Mouse (Mus musculus): ENCODE data around the gene Patz1. TPM values are rescaled to one million over a fixed set of nuclear protein-coding genes. Genes with fewer than 3 reads are reported as not detected.

Patz1 gene
- polyA plus RNA-seq, 1 experiment from 2014 or later: 49.1 TPM

- no peak overlapping the region for H3K4me3 ChIP-seq
- peaks cover 87% of the 10 kb centered on the region for H3K36me3 ChIP-seq
Observed at GRCm38 (mm10) chr11:3296056-3296455, 7.4 kb downstream of the Patz1 start.

GRCm38 (mm10) chr11:3297871-3298812, 9.5 kb downstream of the Patz1 start:
- Histone ChIP-seq H3K4me1 (peaks cover 37% of the 10 kb centered on the region), H3K27me3 (ENCODE audit: insufficient read depth, poor library complexity, severe bottlenecking) (no peaks in the 10 kb centered on the region), H3K27ac (no peak overlapping the region), H3K36me3 (peaks cover 99% of the 10 kb centered on the region), H3K9me3 (no peaks in the 10 kb centered on the region), H3K4me3 (no peak overlapping the region)
- 82% methylated on average over 10 of the region's 10 CpGs for WGBS
- DNase-seq (ENCODE audit: low spot score): no peak

More at GRCm38 (mm10) chr11:3296056-3296455, 7.4 kb downstream of the Patz1 start:
- H3K27ac ChIP-seq: no peak overlapping the region
- H3K4me1 ChIP-seq: peaks cover 43% of the 10 kb centered on the region
- H3K9me3 ChIP-seq: no peaks in the 10 kb centered on the region
- DNase-seq (ENCODE audit: low spot score): no peak
- WGBS: 80% methylated on average over 5 of the region's 5 CpGs
- H3K27me3 ChIP-seq (ENCODE audit: insufficient read depth, poor library complexity, severe bottlenecking): no peaks in the 10 kb centered on the region

GRCm38 (mm10) chr11:3298813-3299185, 10.1 kb downstream of the Patz1 start:
- H3K9me3 ChIP-seq: no peaks in the 10 kb centered on the region
- H3K27ac ChIP-seq: no peak overlapping the region
- no peak for DNase-seq (ENCODE audit: low spot score)
- peaks cover 99% of the 10 kb centered on the region for H3K36me3 ChIP-seq
- WGBS: 95% methylated on average over 14 of the region's 14 CpGs
- H3K4me1 ChIP-seq: peaks cover 30% of the 10 kb centered on the region
- H3K27me3 ChIP-seq (ENCODE audit: insufficient read depth, poor library complexity, severe bottlenecking): no peaks in the 10 kb centered on the region
- no peak overlapping the region for H3K4me3 ChIP-seq

DNA sequence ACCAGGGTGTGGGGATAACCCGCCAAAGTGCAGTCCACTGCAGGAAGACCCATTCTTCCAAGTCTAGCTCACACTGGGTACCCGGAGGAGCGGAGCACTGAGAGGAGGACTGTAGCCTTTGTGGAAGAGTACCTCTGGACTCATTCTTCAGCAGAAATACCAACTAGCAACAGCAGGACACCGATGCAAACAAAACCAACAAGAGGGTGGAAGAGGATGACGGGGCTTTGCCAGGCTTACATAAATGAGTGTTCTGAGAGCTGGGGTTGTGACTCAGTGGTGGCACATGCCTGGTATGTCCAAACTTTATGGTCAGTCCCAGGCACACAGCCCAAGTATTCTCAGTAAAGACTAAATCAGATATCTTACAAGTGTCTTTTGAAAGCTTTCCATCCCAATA, 12.4 kb downstream of the Patz1 start:
- Histone ChIP-seq H3K27me3 (ENCODE audit: insufficient read depth, poor library complexity, severe bottlenecking) (no peaks in the 10 kb centered on the region), H3K27ac (no peak overlapping the region), H3K4me1 (peaks cover 11% of the 10 kb centered on the region; the same call in 1 of the 2 replicates), H3K4me3 (no peak overlapping the region), H3K36me3 (peaks cover 99% of the 10 kb centered on the region), H3K9me3 (no peaks in the 10 kb centered on the region)
- no peak for DNase-seq (ENCODE audit: low spot score)
- 96% methylated on average over 5 of the region's 5 CpGs for WGBS

GRCm38 (mm10) chr11:3302385-3302784, 13.7 kb downstream of the Patz1 start:
- no peak overlapping the region for H3K27ac ChIP-seq
- peaks cover 10% of the 10 kb centered on the region; the same call in 1 of the 2 replicates for H3K4me1 ChIP-seq
- no peaks in the 10 kb centered on the region for H3K9me3 ChIP-seq
- H3K4me3 ChIP-seq: no peak overlapping the region
- H3K27me3 ChIP-seq (ENCODE audit: insufficient read depth, poor library complexity, severe bottlenecking): no peaks in the 10 kb centered on the region
- whole genome bisulfite sequencing: 75% methylated on average over 4 of the region's 4 CpGs
- no peak for DNase-seq (ENCODE audit: low spot score)
- H3K36me3 ChIP-seq: peaks cover 99% of the 10 kb centered on the region

DNA sequence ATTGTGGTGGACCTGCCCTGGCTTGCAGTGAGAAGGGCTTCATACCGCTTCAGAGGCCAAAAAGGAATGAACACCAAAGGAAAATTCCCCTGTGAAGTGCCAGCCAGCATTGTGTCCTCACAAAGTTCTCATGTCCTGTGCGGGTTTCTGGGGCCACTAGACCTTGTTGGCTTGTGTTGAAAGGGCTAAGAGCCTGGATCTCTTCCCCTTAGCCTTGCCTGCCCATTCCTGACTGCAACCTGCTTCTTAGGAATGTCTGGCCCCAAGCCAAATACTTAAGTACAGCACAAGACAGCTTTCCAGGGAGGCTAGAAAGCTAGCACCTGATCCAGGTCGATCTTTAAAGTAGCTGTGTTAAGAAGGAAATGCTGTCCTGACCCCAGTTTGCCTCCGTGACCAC, 14.1 kb downstream of the Patz1 start:
- DNase-seq (ENCODE audit: low spot score): no peak
- 85% methylated on average over 4 of the region's 4 CpGs for WGBS
- H3K9me3 ChIP-seq: no peaks in the 10 kb centered on the region
- no peak overlapping the region for H3K27ac ChIP-seq
- peaks cover 99% of the 10 kb centered on the region for H3K36me3 ChIP-seq
- H3K4me1 ChIP-seq: peaks cover 10% of the 10 kb centered on the region; the same call in 1 of the 2 replicates
- H3K27me3 ChIP-seq (ENCODE audit: insufficient read depth, poor library complexity, severe bottlenecking): no peaks in the 10 kb centered on the region
- H3K4me3 ChIP-seq: no peak overlapping the region

GRCm38 (mm10) chr11:3305821-3306220, 17.1 kb downstream of the Patz1 start:
- DNase-seq (ENCODE audit: low spot score): no peak
- Histone ChIP-seq H3K27me3 (ENCODE audit: insufficient read depth, poor library complexity, severe bottlenecking) (no peaks in the 10 kb centered on the region), H3K9me3 (no peaks in the 10 kb centered on the region), H3K4me1 (peaks cover 11% of the 10 kb centered on the region; the same call in 1 of the 2 replicates), H3K36me3 (peaks cover 98% of the 10 kb centered on the region), H3K27ac (no peak overlapping the region), H3K4me3 (no peak overlapping the region)
- 86% methylated on average over 4 of the region's 4 CpGs for WGBS

- no peak for DNase-seq (ENCODE audit: low spot score)
- Histone ChIP-seq H3K36me3 (peaks cover 90% of the 10 kb centered on the region), H3K27me3 (ENCODE audit: insufficient read depth, poor library complexity, severe bottlenecking) (no peaks in the 10 kb centered on the region), H3K4me1 (peaks cover 5% of the 10 kb centered on the region; the same call in 1 of the 2 replicates), H3K27ac (no peak overlapping the region), H3K4me3 (no peak overlapping the region), H3K9me3 (no peaks in the 10 kb centered on the region)
- 86% methylated on average over 3 of the region's 3 CpGs for WGBS
Observed at GRCm38 (mm10) chr11:3307875-3308274, 19.2 kb downstream of the Patz1 start.

- Histone ChIP-seq H3K4me1 (0 out of 2 replicates have a peak, but pooled peaks cover 4% of the 10 kb centered on the region), H3K27me3 (ENCODE audit: insufficient read depth, poor library complexity, severe bottlenecking) (no peaks in the 10 kb centered on the region), H3K27ac (no peak overlapping the region), H3K36me3 (peaks cover 71% of the 10 kb centered on the region), H3K4me3 (no peak overlapping the region), H3K9me3 (no peaks in the 10 kb centered on the region)
- WGBS: 88% methylated on average over 4 of the region's 4 CpGs
- DNase-seq (ENCODE audit: low spot score): no peak
Observed at GRCm38 (mm10) chr11:3309884-3310283, 21.2 kb downstream of the Patz1 start.

DNA sequence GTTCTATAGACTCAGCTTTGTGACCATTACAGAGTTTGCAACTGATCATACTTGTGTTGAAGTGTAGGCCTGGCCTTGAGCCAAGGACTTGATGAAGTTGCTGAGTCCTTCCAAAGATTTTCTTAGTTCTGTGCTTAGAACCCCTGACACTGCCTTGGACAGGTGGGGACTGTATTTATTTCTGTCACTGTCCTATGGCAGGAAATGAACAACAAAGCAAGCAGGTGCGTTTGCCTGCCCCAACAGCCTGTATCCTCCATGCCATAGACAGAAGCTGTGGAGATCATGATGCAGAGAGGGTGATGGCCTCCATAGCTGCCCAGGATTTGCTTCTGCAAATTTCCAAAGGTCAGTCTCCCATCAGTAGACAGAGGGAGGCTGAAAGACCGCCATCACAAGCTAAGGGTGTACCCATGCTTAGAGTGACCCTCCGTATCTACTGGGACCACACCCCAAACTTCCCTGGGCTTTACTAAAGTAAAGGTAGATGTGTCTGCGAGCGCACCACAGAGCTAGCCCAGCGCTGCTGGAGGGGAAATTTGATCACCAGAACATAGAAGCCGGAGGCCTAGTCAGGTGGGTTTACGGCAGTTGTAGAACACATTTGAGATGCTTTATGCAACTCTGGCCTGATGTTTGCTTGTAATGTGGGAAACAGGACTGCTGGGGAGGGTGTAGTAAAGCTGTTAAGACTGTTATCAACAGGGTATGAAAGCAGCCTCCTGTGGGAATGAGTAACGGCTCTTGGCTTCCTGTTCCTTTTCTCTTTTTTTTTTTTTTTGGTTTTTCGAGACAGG, 22.3 kb downstream of the Patz1 start:
- Histone ChIP-seq H3K9me3 (no peaks in the 10 kb centered on the region), H3K4me1 (0 out of 2 replicates have a peak, but pooled peaks cover 4% of the 10 kb centered on the region), H3K4me3 (no peak overlapping the region), H3K36me3 (peaks cover 60% of the 10 kb centered on the region), H3K27me3 (ENCODE audit: insufficient read depth, poor library complexity, severe bottlenecking) (no peaks in the 10 kb centered on the region), H3K27ac (no peak overlapping the region)
- DNase-seq (ENCODE audit: low spot score): no peak
- WGBS: 81% methylated on average over 10 of the region's 10 CpGs

GRCm38 (mm10) chr11:3311586-3312347, 23.1 kb downstream of the Patz1 start:
- H3K9me3 ChIP-seq: no peaks in the 10 kb centered on the region
- WGBS: 83% methylated on average over 10 of the region's 10 CpGs
- peaks cover 52% of the 10 kb centered on the region for H3K36me3 ChIP-seq
- no peaks in the 10 kb centered on the region for H3K27me3 ChIP-seq (ENCODE audit: insufficient read depth, poor library complexity, severe bottlenecking)
- H3K4me1 ChIP-seq: 0 out of 2 replicates have a peak, but pooled peaks cover 4% of the 10 kb centered on the region
- H3K4me3 ChIP-seq: no peak overlapping the region
- DNase-seq (ENCODE audit: low spot score): no peak
- H3K27ac ChIP-seq: no peak overlapping the region

DNA sequence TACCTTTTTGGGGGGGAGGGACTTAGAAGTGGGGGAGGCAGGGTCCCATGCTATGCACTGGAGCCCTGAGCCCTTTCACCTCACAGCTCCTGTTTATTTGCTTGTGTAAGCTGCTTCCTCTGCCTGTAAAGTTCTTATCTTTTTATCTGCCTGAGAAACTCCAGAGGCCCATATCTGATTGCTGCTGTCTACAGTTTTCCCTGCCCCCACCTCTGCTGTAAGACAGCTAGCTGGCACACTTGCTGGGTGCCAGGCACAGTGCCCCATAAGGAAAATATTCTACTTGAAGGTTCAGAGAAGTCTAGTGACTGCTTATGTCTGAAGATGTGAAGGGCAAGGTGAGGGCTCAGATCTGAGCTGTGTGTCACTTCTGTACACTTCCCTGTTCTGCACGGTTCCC, 24.6 kb downstream of the Patz1 start:
- Histone ChIP-seq H3K4me3 (no peak overlapping the region), H3K27me3 (ENCODE audit: insufficient read depth, poor library complexity, severe bottlenecking) (no peaks in the 10 kb centered on the region), H3K36me3 (peaks cover 40% of the 10 kb centered on the region), H3K27ac (no peak overlapping the region), H3K4me1 (0 out of 2 replicates have a peak, but pooled peaks cover 4% of the 10 kb centered on the region), H3K9me3 (no peaks in the 10 kb centered on the region)
- no peak for DNase-seq (ENCODE audit: low spot score)
- WGBS: 93% methylated on average over 1 of the region's 1 CpGs
